Mouse (Mus musculus) macrophage (primary cell): ENCODE measurements at regions not wholly inside any gene's neighbourhood (a gene's known extent, or its start where the extent isn't known, plus 50 kb on each side); places are given as distances from the start of the nearest gene placed in this dataset.

Experiments used
- H3K27ac ChIP-seq: fragments of 350-480 bp; formaldehyde crosslinking; 2 replicates; pipeline ENCODE4 v1.9.0; 2021
- H3K36me3 ChIP-seq: fragments of 350-480 bp; formaldehyde crosslinking; 2 replicates; pipeline ENCODE4 v1.9.0; 2021; ENCODE audit errors: inconsistent target
- H3K4me3 ChIP-seq: fragments of 350-480 bp; formaldehyde crosslinking; 2 replicates; pipeline ENCODE4 v1.9.0; 2021; ENCODE audit errors: inconsistent target
- H3K79me2 ChIP-seq: fragments of 350-480 bp; formaldehyde crosslinking; 2 replicates; pipeline ENCODE4 v1.9.0; 2021; ENCODE audit errors: inconsistent target
- WGBS: methylation state at CpG from one replicate; pipeline ENCODE4 v1.1.7; 2026; ENCODE audit warnings: inconsistent platforms; ENCODE audit not compliant: missing documents; 5-methylcytosine and 5-hydroxymethylcytosine counted together

DNA sequence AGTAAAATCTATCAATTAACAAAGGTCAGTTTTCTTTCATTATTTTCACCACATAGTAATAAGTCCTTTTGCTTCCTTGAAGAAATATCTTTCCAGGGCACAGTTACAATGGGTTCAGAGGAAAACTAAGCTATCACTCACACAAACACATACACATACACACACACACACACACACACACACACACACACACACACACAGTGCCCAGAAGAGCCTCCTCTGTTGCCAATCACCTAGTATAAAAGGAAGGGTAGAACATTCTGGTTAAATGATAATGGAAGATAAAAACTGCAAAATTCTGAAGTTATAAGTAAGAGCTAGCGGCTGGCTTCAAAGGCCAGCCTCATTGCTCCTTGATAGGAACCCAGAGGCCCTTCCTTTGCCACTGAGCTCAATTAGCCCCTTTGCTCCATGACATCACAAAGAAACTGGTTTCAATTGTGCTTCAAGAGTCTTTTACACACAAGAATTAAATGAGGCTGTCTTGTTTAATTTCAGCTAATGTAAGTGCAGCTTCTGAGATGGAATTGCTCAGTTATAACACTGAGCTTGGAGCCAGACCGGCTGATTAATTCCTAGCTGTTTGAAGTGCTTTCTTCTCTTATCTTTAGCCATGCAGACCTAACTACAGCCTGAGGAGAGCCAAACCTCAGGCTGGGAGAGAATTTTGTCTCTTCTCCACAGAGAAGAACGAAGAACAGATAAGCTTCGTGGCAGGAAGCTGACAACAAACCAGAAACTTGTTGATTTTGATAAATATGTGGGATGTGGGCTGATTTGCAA is 262.1 kb downstream of the Pdha2 start:
- H3K4me3 ChIP-seq, result no peak overlapping the region
- WGBS, result 23% methylated on average over 4 of the region's 4 CpGs

DNA sequence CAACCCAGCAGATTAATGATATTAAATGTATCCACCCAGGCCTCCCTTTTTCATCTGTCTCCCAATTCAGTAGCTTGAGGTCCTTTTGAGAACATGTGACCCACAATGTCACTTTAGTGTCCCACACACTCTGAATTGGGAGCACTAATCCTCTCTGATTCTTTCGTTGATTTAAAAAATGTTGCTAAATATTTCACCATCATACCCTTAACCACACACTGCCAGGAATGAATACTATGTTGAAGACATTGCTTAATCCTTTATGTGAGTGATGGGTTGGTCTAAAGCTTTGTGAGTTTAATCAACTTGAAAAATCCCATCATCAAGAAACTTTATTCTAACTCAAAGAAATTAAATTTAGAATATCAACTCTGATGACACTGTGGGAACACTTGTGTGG is 269.7 kb downstream of the Pdha2 start:
- H3K79me2 ChIP-seq, result no peaks in the 10 kb centered on the region
- WGBS, result 38% methylated on average over 1 of the region's 1 CpGs
- no peak overlapping the region for H3K27ac ChIP-seq
- H3K4me3 ChIP-seq, result no peak overlapping the region
- no peaks in the 10 kb centered on the region for H3K36me3 ChIP-seq

More for the DNA sequence above, 262.1 kb downstream of the Pdha2 start:
- Histone ChIP-seq H3K27ac (no peak overlapping the region), H3K79me2 (no peaks in the 10 kb centered on the region), H3K36me3 (no peaks in the 10 kb centered on the region)

DNA sequence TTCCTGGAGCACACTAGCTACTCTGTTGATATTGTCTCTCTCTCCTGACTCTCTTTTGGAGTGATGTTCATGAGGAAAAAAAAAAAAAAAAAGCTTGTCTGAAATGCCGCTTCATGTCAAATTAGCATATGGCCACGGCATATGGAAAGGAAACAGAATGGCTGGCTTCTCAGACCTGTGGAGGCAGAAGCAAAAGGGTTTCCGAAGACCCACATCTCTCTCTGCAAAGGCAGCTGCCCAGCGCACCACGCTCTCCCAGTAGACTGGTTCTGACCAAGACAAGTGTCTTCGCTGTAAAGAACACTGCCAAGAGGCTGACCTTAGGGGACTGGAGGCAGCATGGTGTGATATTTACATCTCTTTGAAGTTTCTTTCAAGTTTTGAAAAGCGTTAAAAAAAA is 270.3 kb downstream of the Pdha2 start:
- Histone ChIP-seq H3K36me3 (no peaks in the 10 kb centered on the region), H3K4me3 (no peak overlapping the region), H3K79me2 (no peaks in the 10 kb centered on the region), H3K27ac (no peak overlapping the region)
- WGBS, result 87% methylated on average over 7 of the region's 7 CpGs

DNA sequence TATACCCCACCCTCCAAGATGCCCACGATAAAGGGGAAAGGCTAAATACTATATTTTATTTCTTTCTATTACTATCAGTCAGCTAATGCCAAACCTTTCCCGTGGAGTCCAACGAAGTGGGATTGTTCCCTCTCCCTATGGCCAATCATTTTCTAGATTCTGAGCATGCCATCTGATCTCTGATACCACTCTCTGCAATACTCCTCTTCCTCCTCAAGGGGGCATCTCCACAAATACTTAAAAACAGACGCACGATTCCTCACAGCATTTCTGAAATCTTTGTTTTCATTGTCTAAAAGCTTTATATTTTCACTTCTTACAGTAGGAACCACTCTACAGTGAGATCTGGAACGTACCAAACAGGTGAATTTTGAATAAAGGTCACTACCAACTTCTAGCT is 270.8 kb downstream of the Pdha2 start:
- Histone ChIP-seq H3K4me3 (no peak overlapping the region), H3K79me2 (no peaks in the 10 kb centered on the region), H3K27ac (no peak overlapping the region), H3K36me3 (no peaks in the 10 kb centered on the region)
- WGBS, result 91% methylated on average over 6 of the region's 6 CpGs

DNA sequence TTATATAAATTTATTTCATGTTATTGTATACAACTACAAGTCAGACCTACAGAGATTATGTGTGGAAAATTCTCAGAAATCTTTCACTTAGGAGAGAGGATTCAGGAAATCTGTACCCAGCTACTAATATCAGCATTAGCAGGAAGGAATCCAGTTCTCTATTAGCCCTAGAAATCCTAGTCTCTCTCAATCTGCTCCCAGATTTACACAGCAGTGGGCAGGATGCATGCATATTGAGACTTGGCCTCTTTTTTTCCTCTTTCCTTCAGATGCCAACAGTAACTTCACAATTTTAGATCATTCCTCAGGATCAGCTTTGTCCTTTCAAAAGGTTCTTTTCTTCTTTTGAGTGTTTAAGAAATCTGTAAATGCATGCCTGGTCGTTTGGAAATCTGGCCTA is 279.0 kb downstream of the Pdha2 start:
- H3K36me3 ChIP-seq, result no peaks in the 10 kb centered on the region
- no peak overlapping the region for H3K4me3 ChIP-seq
- H3K27ac ChIP-seq, result no peak overlapping the region
- no peaks in the 10 kb centered on the region for H3K79me2 ChIP-seq
- WGBS, result 8% methylated on average over 1 of the region's 1 CpGs

DNA sequence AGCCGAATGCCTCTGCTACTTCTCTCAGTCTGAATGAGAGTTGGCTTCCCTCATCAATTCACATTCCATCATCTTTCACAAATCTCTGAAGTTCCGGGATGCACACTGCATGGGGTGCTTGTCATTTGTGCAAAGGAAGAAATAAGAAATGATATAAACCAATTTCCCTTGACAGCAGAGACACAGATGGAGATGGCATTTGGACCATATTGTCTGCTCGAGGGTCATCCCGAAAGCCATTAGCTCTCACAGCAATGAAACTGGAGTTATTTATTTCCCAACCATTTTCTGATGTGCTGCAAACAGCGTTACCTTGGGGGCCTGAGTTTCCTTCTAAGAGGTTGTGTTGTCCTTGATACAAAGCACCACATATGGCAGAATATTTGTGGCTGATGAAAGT is 285.5 kb downstream of the Pdha2 start:
- H3K79me2 ChIP-seq, result no peaks in the 10 kb centered on the region
- H3K36me3 ChIP-seq, result no peaks in the 10 kb centered on the region
- H3K4me3 ChIP-seq, result no peak overlapping the region
- 92% methylated on average over 5 of the region's 5 CpGs for WGBS
- no peak overlapping the region for H3K27ac ChIP-seq

DNA sequence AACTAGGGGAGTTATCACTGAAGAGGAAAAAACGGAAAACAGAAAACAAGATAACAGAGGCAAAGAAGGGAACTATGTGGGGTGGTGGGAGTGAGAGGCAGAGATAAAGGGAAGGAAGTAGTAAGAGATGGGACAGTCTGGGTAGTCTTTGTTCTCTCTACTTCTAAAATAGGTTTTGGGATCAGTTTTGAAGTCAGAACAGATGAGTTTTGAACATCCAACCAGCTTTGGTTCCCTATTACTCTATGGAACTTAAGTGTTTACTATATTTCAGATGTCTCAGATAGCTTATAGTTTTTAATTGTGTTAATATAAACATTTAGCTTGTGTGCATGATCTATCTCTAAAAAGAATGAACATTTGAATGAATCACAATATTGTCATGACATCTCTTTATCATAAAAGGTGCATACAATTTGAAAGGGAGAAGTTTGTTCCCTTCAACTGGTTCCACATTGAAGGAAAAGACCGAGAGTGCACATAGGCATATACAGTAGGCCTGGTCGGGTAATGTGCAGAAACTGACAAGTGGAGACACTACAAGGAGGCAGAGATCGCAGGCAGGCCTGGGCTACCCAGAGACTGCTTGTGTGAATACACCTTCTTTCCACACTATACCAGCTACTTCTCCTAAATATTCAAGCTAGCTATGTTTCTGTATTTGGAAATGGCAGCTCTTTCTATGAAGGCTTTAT is 335.8 kb downstream of the Pdha2 start:
- H3K79me2 ChIP-seq, result no peaks in the 10 kb centered on the region
- H3K36me3 ChIP-seq, result no peaks in the 10 kb centered on the region
- no peak overlapping the region for H3K4me3 ChIP-seq
- no peak overlapping the region for H3K27ac ChIP-seq
- 90% methylated on average over 4 of the region's 4 CpGs for WGBS

DNA sequence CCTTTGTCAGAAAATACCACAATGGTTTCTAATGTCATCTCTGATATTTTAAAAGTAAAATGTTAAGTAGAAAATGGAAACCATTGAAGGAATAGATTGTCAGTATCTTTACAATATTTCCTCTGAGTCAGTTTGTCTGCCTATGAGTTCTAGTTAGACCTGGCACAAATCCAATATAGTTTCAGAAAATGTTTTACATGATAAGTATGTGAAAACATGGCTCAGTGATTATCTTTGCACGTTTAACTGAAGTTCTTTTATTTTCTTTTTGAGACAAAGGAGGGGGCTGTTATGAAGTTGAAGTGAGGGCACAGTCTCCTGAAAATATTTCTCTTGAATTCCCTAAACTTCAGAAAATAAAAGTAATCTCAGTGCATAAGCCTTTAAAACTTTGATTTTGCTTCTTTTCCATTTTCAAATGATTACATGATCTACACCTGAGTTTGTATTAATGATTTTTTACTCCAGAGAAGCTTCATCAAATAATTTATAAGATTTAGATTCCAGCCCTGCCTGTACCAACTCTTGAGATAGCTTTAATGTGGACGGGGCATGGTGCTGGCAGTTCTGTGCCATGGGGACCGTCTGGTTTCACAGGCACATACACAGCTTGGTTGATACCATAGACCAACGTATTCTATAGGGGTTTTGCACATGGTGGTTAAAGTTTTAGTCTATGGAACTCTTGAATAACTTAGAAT is 336.5 kb downstream of the Pdha2 start:
- no peak overlapping the region for H3K27ac ChIP-seq
- no peak overlapping the region for H3K4me3 ChIP-seq
- no peaks in the 10 kb centered on the region for H3K79me2 ChIP-seq
- 62% methylated on average over 4 of the region's 4 CpGs for WGBS
- no peaks in the 10 kb centered on the region for H3K36me3 ChIP-seq

DNA sequence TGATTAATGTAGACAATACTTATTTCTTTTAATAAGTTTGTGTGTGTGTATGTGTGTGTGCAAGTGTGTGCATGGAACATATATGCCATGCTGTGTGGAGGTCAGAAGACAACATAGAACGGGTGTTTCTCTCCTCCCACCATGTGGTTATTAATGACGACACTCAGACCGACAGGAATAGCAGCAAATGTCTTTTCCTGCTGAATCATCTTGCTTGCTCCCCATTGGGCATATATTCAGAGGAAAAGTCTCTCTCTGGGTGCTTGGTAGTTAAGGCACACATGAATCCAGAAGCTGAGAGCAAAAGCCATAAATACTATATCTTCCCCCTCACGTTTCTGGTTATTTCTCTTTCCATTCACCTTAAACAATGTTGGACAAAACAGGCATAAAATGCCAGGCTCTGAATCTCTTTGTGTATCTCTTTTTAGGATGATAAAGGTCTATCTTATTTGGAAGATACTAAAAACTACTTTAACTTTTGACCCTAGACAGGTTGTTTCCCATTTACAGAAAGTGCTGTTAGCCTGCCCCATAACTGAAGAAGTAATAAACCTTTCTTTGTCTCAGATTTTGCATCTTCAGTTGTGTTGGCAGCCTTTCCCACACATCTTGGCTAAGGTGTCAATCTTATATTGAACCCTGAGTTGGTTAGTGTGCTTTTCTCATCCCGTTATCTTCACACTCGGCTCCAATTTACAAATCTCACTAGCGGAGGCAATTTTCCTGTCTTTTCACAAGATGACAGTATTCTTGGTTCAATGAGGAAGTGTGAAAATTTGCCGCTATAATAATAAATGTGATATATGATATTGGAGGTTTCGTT is 337.9 kb downstream of the Pdha2 start:
- no peaks in the 10 kb centered on the region for H3K36me3 ChIP-seq
- no peaks in the 10 kb centered on the region for H3K79me2 ChIP-seq
- H3K4me3 ChIP-seq, result no peak overlapping the region
- WGBS, result 81% methylated on average over 9 of the region's 9 CpGs
- H3K27ac ChIP-seq, result no peak overlapping the region

DNA sequence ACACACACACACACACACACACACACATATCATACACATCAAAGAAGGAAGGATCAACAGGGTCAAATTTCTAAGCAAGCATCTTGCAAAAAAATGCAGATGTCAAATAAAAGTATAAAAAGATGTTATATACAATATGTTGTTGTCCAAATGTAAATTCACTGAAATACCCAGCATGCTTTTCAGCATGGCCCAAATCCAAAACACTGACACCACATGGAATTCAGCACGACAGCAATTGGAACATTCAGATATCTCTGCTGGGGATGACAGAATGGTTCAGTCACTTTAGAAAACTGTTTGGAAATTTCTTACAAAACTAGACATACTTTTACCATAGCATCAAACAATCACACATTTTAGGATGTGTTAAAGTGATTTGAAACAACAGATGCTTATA is 339.6 kb downstream of the Pdha2 start:
- no peaks in the 10 kb centered on the region for H3K79me2 ChIP-seq
- no peak overlapping the region for H3K4me3 ChIP-seq
- WGBS, result 82% methylated on average over 1 of the region's 1 CpGs
- no peaks in the 10 kb centered on the region for H3K36me3 ChIP-seq
- no peak overlapping the region for H3K27ac ChIP-seq

DNA sequence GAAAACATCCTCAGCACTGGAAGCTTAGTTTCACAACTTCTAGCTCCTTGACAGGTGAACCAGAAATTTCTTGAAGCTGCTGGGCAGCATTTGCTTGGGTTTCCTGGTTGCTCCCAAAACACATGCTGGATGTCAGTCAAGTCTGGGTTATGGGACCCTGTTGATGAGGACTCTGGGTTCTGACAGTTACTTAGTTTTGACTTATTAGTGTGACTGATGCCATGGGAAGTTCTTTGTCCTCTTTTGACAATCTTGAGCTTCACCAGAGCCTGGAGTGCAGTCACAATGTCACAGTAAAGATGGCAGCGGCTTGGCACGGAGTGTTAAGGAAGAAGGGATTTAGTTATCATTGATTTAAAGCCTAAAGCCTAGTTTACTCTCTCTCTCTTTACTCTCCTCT is 340.9 kb downstream of the Pdha2 start:
- 95% methylated on average over 2 of the region's 2 CpGs for WGBS
- no peaks in the 10 kb centered on the region for H3K36me3 ChIP-seq
- no peaks in the 10 kb centered on the region for H3K79me2 ChIP-seq
- H3K4me3 ChIP-seq, result no peak overlapping the region
- no peak overlapping the region for H3K27ac ChIP-seq

DNA sequence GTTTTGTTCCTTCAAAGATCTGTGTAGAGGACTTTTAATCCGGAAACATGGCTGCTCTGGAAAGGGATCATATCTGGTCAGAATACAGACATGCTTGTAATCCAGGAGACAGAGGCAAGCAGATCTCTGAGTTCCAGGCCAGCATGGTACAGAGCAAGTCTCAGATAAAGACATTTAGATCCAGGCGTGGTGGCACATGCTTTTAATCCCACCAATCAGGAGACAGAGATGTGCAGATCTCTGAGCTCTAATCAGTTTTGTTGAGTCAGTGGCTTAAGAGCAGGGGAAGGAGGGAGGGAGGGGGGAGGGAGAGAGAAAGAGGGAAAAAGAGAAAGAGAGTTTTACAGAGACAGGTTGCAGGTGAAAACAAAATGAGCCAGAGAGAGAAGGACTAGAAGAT is 372.0 kb downstream of the Pdha2 start:
- WGBS, result 90% methylated on average over 2 of the region's 2 CpGs
- Histone ChIP-seq H3K79me2 (no peaks in the 10 kb centered on the region), H3K4me3 (no peak overlapping the region), H3K27ac (no peak overlapping the region), H3K36me3 (no peaks in the 10 kb centered on the region)

DNA sequence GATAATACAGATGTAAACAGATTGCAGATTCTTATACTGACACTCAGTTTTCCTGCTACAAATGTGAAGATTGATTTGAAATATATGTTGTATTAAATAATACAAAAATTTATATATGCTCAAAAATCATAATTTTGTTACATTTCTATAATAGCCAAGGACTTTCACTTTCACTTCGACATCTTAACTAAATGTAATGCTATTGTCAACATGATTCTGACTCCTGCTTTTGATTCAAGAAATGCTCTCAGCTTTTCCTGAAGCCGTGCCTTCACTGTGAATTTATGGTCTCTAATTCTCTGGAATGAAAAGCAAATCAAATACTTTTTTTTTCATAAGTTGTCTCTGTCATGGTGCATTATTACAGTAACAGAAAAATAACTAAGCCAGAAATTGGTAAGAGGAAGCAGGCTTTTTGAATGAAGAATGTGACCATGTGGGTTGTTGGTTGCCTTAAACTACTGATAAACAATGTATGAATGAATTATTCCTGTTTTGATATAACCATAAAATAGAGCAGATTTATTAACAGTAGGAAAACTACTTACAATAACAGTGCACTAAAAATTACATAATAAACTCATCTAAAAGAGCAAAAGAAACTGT is 374.1 kb downstream of the Pdha2 start:
- Histone ChIP-seq H3K4me3 (peak overlapping the region; percentile 13; the same call in 1 of the 2 replicates), H3K36me3 (no peaks in the 10 kb centered on the region), H3K27ac (no peak overlapping the region), H3K79me2 (no peaks in the 10 kb centered on the region)
- WGBS, result 29% methylated on average over 1 of the region's 2 CpGs

DNA sequence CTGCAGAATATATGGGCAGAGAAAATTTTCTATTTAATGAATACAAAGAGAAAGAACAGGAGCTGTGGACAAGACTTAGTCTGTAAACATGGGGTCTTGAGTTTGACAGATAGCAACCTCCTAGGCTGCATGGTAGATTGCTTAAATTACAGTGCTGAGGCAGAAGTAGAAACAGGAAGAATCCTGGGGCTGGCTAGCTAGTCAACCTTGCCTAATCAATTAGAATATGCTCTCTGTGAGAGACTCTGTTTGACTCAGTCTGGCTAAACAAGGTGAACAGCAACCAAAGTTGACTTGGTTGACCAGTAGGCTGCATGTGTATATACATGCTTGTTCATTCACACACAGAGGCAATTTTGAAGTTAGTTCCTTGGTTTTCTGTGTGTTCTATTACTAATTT is 390.9 kb downstream of the Pdha2 start:
- Histone ChIP-seq H3K36me3 (no peaks in the 10 kb centered on the region), H3K27ac (no peak overlapping the region), H3K79me2 (no peaks in the 10 kb centered on the region), H3K4me3 (no peak overlapping the region)
